ENCODE assay signal across 22 mouse cellular contexts in the genomic region with DNA sequence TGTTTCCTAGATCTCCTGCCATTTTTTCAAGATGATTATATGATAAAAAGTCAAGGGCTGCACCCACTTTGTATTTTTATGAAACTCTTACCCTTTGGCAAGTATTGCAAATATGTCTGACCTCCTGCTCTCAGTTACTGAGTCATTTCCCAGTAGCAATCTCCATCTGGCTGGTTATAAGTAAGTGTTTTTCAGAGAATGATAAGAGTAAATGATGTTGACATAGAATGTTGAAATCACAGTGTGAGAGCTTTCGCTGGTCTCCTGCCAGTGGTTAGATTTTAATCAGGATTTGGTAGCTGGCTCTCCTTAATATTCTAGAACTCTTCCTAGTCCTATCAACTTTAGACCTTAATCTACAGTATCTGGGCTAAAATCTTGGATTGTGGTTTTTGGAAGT. TPM values are rescaled to one million over a fixed set of nuclear protein-coding genes. Genes with fewer than 3 reads are reported as not detected.
A peak's percentile ranks its signal among the peaks of the same experiment; 100 is the strongest.
DNase-seq lines count a peak whose midpoint lies in the region; ATAC-seq and TF ChIP-seq lines count a peak whose summit lies in the region.
"Had no signal": no experiment of that assay in that cellular context is flagged by ENCODE, and none has a peak within 500 bp of the region (broad histone marks: within the 10 kb centered on the region; RNA-seq: fewer than 3 reads in every experiment).

No protein-coding gene starts in this region.

- no peak for TF ChIP-seq POLR2A in liver, adult 2 months (IDR thresholded peaks at IDR 0.05; ENCODE audit: extremely low read depth, insufficient read depth, low read length)

- no peak overlapping the region for H3K4me2 ChIP-seq in liver, embryonic 11.5 days
- no peak overlapping the region for H3K4me2 ChIP-seq in intestine, embryonic 16.5 days (ENCODE audit: low read depth, low read length)
- no peak overlapping the region for H3K4me2 ChIP-seq in hindbrain, embryonic 14.5 days (replicated peaks)
- H3K4me2 ChIP-seq: embryonic facial prominence, embryonic 12.5 days; forebrain, embryonic 12.5 days; hindbrain, embryonic 13.5 days; limb, embryonic 13.5 days had no signal

- H3K36me3 ChIP-seq in liver, adult 2 months (ENCODE audit: control insufficient read depth, insufficient read depth, low read length), result no peaks in the 10 kb centered on the region
- no peaks in the 10 kb centered on the region for H3K36me3 ChIP-seq in liver, embryonic 11.5 days (ENCODE audit: control insufficient read depth, insufficient read depth, low read length)
- no peaks in the 10 kb centered on the region for H3K36me3 ChIP-seq in intestine, embryonic 16.5 days (ENCODE audit: control insufficient read depth, insufficient read depth, low read length)
- H3K36me3 ChIP-seq in hindbrain, embryonic 14.5 days (replicated peaks; ENCODE audit: control insufficient read depth, insufficient read depth), result no peaks in the 10 kb centered on the region
- H3K36me3 ChIP-seq: embryonic facial prominence, embryonic 12.5 days; forebrain, embryonic 12.5 days; hindbrain, embryonic 13.5 days; limb, embryonic 13.5 days had no signal

- ATAC-seq in liver, embryonic 11.5 days (replicated peaks; ENCODE audit: low FRiP score), result no peak
- peak; percentile 60; the same call in 1 of the 2 replicates for ATAC-seq in intestine, embryonic 16.5 days
- ATAC-seq in hindbrain, embryonic 14.5 days (ENCODE audit: low FRiP score), result no peak
- ATAC-seq: CD4-positive, CD25-positive, alpha-beta regulatory T cell, adult 4 months had no signal

- H3K4me3 ChIP-seq in liver, adult 2 months (ENCODE audit: insufficient read depth, low read depth, low read length), result no peak overlapping the region
- no peak overlapping the region for H3K4me3 ChIP-seq in liver, embryonic 11.5 days (ENCODE audit: low read depth, low read length)
- H3K4me3 ChIP-seq in intestine, embryonic 16.5 days (ENCODE audit: low read length), result no peak overlapping the region
- no peak overlapping the region for H3K4me3 ChIP-seq in hindbrain, embryonic 14.5 days (replicated peaks; ENCODE audit: low read length)
- H3K4me3 ChIP-seq: embryonic facial prominence, embryonic 12.5 days; forebrain, embryonic 12.5 days; hindbrain, embryonic 13.5 days; limb, embryonic 13.5 days had no signal

- WGBS in liver, adult 2 months, result 13% methylated on average over 1 of the region's 1 CpGs
- 53% methylated on average over 1 of the region's 1 CpGs for WGBS in liver, embryonic 11.5 days
- 65% methylated on average over 1 of the region's 1 CpGs for WGBS in intestine, embryonic 16.5 days
- WGBS in hindbrain, embryonic 14.5 days, result 92% methylated on average over 1 of the region's 1 CpGs

- intact Hi-C loops in left cerebral cortex, postnatal 10 days (cut with DNase I), result no loop called here

- peaks cover 2% of the 10 kb centered on the region; the same call in 1 of the 2 replicates for H3K4me1 ChIP-seq in liver, adult 2 months (ENCODE audit: control insufficient read depth, insufficient read depth, low read length)
- H3K4me1 ChIP-seq in liver, embryonic 11.5 days (replicated peaks; ENCODE audit: control insufficient read depth, insufficient read depth, low read length), result no peaks in the 10 kb centered on the region
- H3K4me1 ChIP-seq in intestine, embryonic 16.5 days (ENCODE audit: control insufficient read depth, insufficient read depth, low read length), result peaks cover 5% of the 10 kb centered on the region
- H3K4me1 ChIP-seq in hindbrain, embryonic 14.5 days (replicated peaks; ENCODE audit: control insufficient read depth, insufficient read depth, low read length), result no peaks in the 10 kb centered on the region
- H3K4me1 ChIP-seq: embryonic facial prominence, embryonic 12.5 days; forebrain, embryonic 12.5 days; hindbrain, embryonic 13.5 days; limb, embryonic 13.5 days had no signal

- no peaks in the 10 kb centered on the region for H3K79me2 ChIP-seq in liver, adult 2 months (ENCODE audit: control insufficient read depth, insufficient read depth, low read length)

- no peak overlapping the region for H3K27ac ChIP-seq in liver, adult 2 months (replicated peaks; ENCODE audit: insufficient read depth, low read depth, low read length)
- H3K27ac ChIP-seq in liver, embryonic 11.5 days (ENCODE audit: low read depth, low read length), result no peak overlapping the region
- H3K27ac ChIP-seq in intestine, embryonic 16.5 days (ENCODE audit: low read length), result no peak overlapping the region
- H3K27ac ChIP-seq in hindbrain, embryonic 14.5 days, result no peak overlapping the region
- H3K27ac ChIP-seq: embryonic facial prominence, embryonic 12.5 days; forebrain, embryonic 12.5 days; hindbrain, embryonic 13.5 days; limb, embryonic 13.5 days; macrophage had no signal

- peaks cover 10% of the 10 kb centered on the region; the same call in 1 of the 2 replicates for H3K27me3 ChIP-seq in liver, adult 2 months (ENCODE audit: control insufficient read depth, insufficient read depth, low read length)
- H3K27me3 ChIP-seq in liver, embryonic 11.5 days (replicated peaks; ENCODE audit: control insufficient read depth, insufficient read depth, low read length), result no peaks in the 10 kb centered on the region
- no peaks in the 10 kb centered on the region for H3K27me3 ChIP-seq in intestine, embryonic 16.5 days (replicated peaks; ENCODE audit: control insufficient read depth, insufficient read depth, low read length)
- no peaks in the 10 kb centered on the region for H3K27me3 ChIP-seq in hindbrain, embryonic 14.5 days (ENCODE audit: control insufficient read depth, insufficient read depth, low read length)
- H3K27me3 ChIP-seq: embryonic facial prominence, embryonic 12.5 days; forebrain, embryonic 12.5 days; hindbrain, embryonic 13.5 days; limb, embryonic 13.5 days had no signal

- no peaks in the 10 kb centered on the region for H3K9me3 ChIP-seq in liver, embryonic 11.5 days (ENCODE audit: control insufficient read depth, low read length)
- no peaks in the 10 kb centered on the region; the same call in 1 of the 2 replicates for H3K9me3 ChIP-seq in intestine, embryonic 16.5 days (ENCODE audit: control insufficient read depth, low read length)
- H3K9me3 ChIP-seq in hindbrain, embryonic 14.5 days (ENCODE audit: control insufficient read depth, low read length), result peaks cover 16% of the 10 kb centered on the region
- H3K9me3 ChIP-seq: embryonic facial prominence, embryonic 12.5 days had no signal

- no peak for TF ChIP-seq CTCF in liver, adult 2 months (IDR thresholded peaks at IDR 0.05; ENCODE audit: low read depth, low read length)

- peak; percentile 94 for DNase-seq in liver, adult 2 months (ENCODE audit: extremely low read depth, low read depth, low spot score)
- DNase-seq in liver, embryonic 11.5 days (ENCODE audit: low spot score), result no peak
- DNase-seq in adipocyte (ENCODE audit: low spot score), result peak; percentile 56
- peak; percentile 84 for DNase-seq in lung, postnatal 36 days
- no peak for DNase-seq in hindbrain, embryonic 14.5 days (ENCODE audit: low spot score)
- DNase-seq in layer of hippocampus, adult 9-10 months (ENCODE audit: low spot score), result no peak
- no peak for DNase-seq in left cerebral cortex, postnatal 10 days (ENCODE audit: extremely low spot score in 1 of 2, low spot score in 2 of 2)
- DNase-seq: cerebellum, adult 11-12 months; kidney, adult 8-10 months; kidney, postnatal 4 days; midbrain, embryonic 14.5 days; right cerebral cortex, postnatal 25 days had no signal

- H3K9ac ChIP-seq in liver, adult 2 months (ENCODE audit: low read depth, low read length), result no peak overlapping the region
- no peak overlapping the region for H3K9ac ChIP-seq in liver, embryonic 11.5 days (ENCODE audit: low read depth, low read length)
- no peak overlapping the region for H3K9ac ChIP-seq in intestine, embryonic 16.5 days (ENCODE audit: low read depth, low read length)
- H3K9ac ChIP-seq in hindbrain, embryonic 14.5 days, result no peak overlapping the region
- H3K9ac ChIP-seq: embryonic facial prominence, embryonic 12.5 days; forebrain, embryonic 12.5 days; hindbrain, embryonic 13.5 days; limb, embryonic 13.5 days had no signal

RNA-seq across cellular contexts. Expression of gene Dmbt1, which starts 20.0 kb away (rescaled TPM):
- 5.6 and 32.1 TPM in 2 replicates for total RNA-seq in liver, adult 2 months (2014; rRNA removed)
- 0.35 and 0.55 TPM in 2 replicates for polyA plus RNA-seq in liver, adult 2 months (2012; rRNA removed)
- polyA plus RNA-seq in liver, embryonic 11.5 days (2014; fragmentation: Nextera tagmentation; extraction: Ambion mirVana), result not detected in 2 replicates
- polyA plus RNA-seq in intestine, embryonic 16.5 days (2015; fragmentation: Nextera tagmentation; extraction: Ambion mirVana), result 209 and 239 TPM in 2 replicates
- polyA plus RNA-seq in hindbrain, embryonic 14.5 days (2014; fragmentation: Nextera tagmentation; extraction: Ambion mirVana), result not detected in 2 replicates
- total RNA-seq in left cerebral cortex, postnatal 10 days (2021), result not detected
- total RNA-seq: common myeloid progenitor, adult 5-6 weeks; MEL had no signal
- polyA plus RNA-seq: CD4-positive, CD25-positive, alpha-beta regulatory T cell, adult 4 months; embryonic facial prominence, embryonic 12.5 days; forebrain, embryonic 12.5 days; heart, postnatal 0 days; hindbrain, embryonic 13.5 days; macrophage; midbrain, embryonic 14.5 days had no signal

Comparison
In these comparisons a context has a peak if more than half of its experiments do, and no peak if none do; other contexts are left out.
1. DNase-seq: peak in liver, adult 2 months (single experiment), adipocyte (single experiment) and lung, postnatal 36 days (single experiment); none in liver, embryonic 11.5 days (single experiment), hindbrain, embryonic 14.5 days (single experiment), layer of hippocampus, adult 9-10 months (single experiment) and left cerebral cortex, postnatal 10 days (0 of 2).
2. RNA of gene Dmbt1, which starts 20.0 kb away (polyA plus RNA-seq): 209 to 239 TPM in intestine, embryonic 16.5 days; 0.35 to 0.55 TPM in liver, adult 2 months, not detected in liver, embryonic 11.5 days and not detected in hindbrain, embryonic 14.5 days; every median in the first group is over 100 times any median in the second.